Mouse (Mus musculus) forebrain, embryonic 11.5 days (tissue): ENCODE measurements around the gene Siglece. TPM values are rescaled to one million over a fixed set of nuclear protein-coding genes. Genes with fewer than 3 reads are reported as not detected.
A peak's percentile ranks its signal among the peaks of the same experiment; 100 is the strongest.
"Not testable (repeated sequence)": the region's sequence is repeated elsewhere in the genome, so short reads cannot be mapped to it uniquely, and the experiment has no call there.

ENCODE experiments used
- ATAC-seq: fragments of 200-750 bp; cut with Nextera tagmentation; replicated peaks from 2 replicates; pipeline ENCODE4 v1.8.0; 2017; ENCODE audit warnings: moderate TSS enrichment; ENCODE audit not compliant: low FRiP score
- DNase-seq: peaks from one replicate; pipeline ENCODE4 v3.0.0-alpha.2; 2017; ENCODE audit warnings: low spot score
- H3K27ac ChIP-seq: fragments of 300-500 bp; sonication (generic); 2 replicates; pipeline ENCODE4 v1.5.1; 2014; ENCODE audit warnings: low read depth, low read length
- H3K27me3 ChIP-seq: fragments of 300-500 bp; sonication (generic); 2 replicates; pipeline ENCODE4 v1.6.1; 2014; ENCODE audit warnings: mild to moderate bottlenecking, low read length, mixed read lengths; ENCODE audit not compliant: control insufficient read depth, insufficient read depth
- H3K36me3 ChIP-seq: fragments of 300-500 bp; sonication (generic); 2 replicates; pipeline ENCODE4 v1.6.1; 2014; ENCODE audit warnings: mild to moderate bottlenecking, low read length, moderate library complexity, mixed read lengths; ENCODE audit not compliant: control insufficient read depth, insufficient read depth
- H3K4me1 ChIP-seq: fragments of 300-500 bp; sonication (generic); replicated peaks from 2 replicates; pipeline ENCODE4 v1.6.1; 2014; ENCODE audit warnings: low read length, mixed read lengths; ENCODE audit not compliant: control insufficient read depth, insufficient read depth
- H3K4me2 ChIP-seq: fragments of 300-500 bp; sonication (generic); 2 replicates; pipeline ENCODE4 v1.6.1; 2014; ENCODE audit warnings: low read depth, mild to moderate bottlenecking, low read length, moderate library complexity, mixed read lengths; ENCODE audit not compliant: severe bottlenecking
- H3K4me3 ChIP-seq: fragments of 300-500 bp; sonication (generic); 2 replicates; pipeline ENCODE4 v1.5.1; 2014; ENCODE audit warnings: low read depth, low read length
- H3K9ac ChIP-seq: fragments of 300-500 bp; sonication (generic); 2 replicates; pipeline ENCODE4 v1.6.1; 2014; ENCODE audit warnings: low read length
- H3K9me3 ChIP-seq: fragments of 300-500 bp; sonication (generic); 2 replicates; pipeline ENCODE4 v1.6.1; 2016; ENCODE audit warnings: low read length, mixed read lengths; ENCODE audit not compliant: control insufficient read depth
- WGBS: fragments of 180-500 bp; shearing (Covaris S2); extraction: QIAGEN DNeasy Blood & Tissue Kit; methylation state at CpG from one replicate; pipeline ENCODE4 v1.1.7; 2014; 5-methylcytosine and 5-hydroxymethylcytosine counted together
- polyA plus RNA-seq: library from polyadenylated mRNA; unstranded; fragments of >200 nt; fragmentation: Nextera tagmentation; extraction: Ambion mirVana; gene quantifications from 2 replicates; pipeline ENCODE4 v1.2.1, GENCODE M21; 2014

The Siglece gene
- 0.32 and 0.67 TPM in 2 replicates for polyA plus RNA-seq

DNA sequence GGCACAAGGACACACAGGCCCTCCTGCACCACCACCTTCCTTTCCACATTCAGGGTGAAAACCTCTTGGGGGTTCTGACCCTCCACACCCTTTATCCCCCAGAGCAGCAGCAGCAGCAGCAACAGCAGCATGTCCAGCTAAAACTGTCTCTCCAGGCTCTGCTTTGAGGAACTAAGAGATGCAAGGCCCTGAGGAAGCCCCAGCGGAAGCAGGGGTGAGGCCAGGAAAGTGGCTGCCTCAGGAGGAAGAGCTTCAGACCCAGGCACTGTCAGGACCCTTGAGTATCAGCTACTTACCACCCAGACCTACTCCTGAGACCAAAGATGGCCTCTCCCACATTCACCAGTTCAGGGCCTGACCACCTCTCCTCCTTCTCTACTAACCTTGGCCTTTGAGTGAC lies at the start of gene Siglece:
Gene Siglece, minus strand, starts transcription at position 160 of the 400 bp plus-strand sequence.
- no peaks in the 10 kb centered on the region for H3K27me3 ChIP-seq
- H3K4me1 ChIP-seq: no peaks in the 10 kb centered on the region
- 61% methylated on average over 1 of the region's 1 CpGs for WGBS
- no peak within 1 kb of the TSS for H3K27ac ChIP-seq
- no peaks in the 10 kb centered on the region for H3K36me3 ChIP-seq
- H3K4me3 ChIP-seq: no peak within 1 kb of the TSS
- DNase-seq (no peak), ATAC-seq (no peak)
- H3K9ac ChIP-seq: no peak within 1 kb of the TSS
- no peaks in the 10 kb centered on the region for H3K9me3 ChIP-seq
- H3K4me2 ChIP-seq: no peak within 1 kb of the TSS

DNA sequence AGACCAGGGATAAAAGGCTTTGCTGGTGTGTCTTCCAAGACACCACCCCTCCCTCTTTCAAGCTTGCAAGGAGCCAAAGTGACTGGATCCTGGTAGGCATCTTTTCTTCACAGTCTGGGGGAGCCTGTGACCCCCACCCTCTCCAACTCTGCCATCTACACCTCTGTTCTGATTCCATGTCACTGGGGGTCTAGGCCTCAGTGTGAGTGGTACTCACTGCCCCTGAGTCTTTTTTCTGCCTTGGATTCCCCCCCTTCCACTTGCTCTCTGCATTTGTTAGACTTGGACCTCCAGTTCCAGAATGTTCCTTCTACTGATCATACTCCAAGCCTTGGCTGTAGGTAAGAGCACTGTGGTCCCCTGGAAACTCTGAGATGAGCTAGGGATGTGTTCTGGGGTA lies 30.2 kb upstream of the Siglece start, which contains the start of gene Klk14:
Gene Klk14, plus strand, starts transcription at position 301 of the 400 bp plus-strand sequence.
- Histone ChIP-seq H3K9me3 (no peaks in the 10 kb centered on the region), H3K4me2 (no peak within 1 kb of the TSS), H3K9ac (no peak within 1 kb of the TSS), H3K4me1 (no peaks in the 10 kb centered on the region), H3K27me3 (no peaks in the 10 kb centered on the region), H3K4me3 (no peak within 1 kb of the TSS), H3K27ac (no peak within 1 kb of the TSS), H3K36me3 (no peaks in the 10 kb centered on the region)
- DNase-seq (no peak), ATAC-seq (no peak)

DNA sequence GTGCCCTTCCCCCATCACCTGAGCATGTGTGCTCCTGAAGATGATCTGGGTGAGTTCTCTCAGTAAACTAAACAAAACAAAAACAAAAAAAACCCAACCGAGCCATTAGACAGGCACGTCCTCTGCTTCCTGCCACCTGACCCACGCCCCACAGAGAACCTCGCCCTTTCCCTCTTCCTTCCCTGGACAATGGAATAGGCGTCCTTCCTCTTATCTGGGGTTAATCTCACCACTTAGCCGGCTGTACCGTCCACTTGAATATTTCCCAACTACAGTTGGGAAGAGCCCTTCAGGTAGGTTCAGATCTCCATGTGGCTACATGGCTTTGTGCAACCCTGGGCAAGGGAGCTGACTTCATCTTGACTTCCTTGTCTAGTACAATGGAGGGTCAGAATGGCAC lies 25.1 kb upstream of the Siglece start:
- Histone ChIP-seq H3K4me3 (no peak overlapping the region), H3K4me1 (no peaks in the 10 kb centered on the region), H3K9ac (no peak overlapping the region), H3K9me3 (no peaks in the 10 kb centered on the region), H3K4me2 (no peak overlapping the region), H3K36me3 (no peaks in the 10 kb centered on the region), H3K27ac (no peak overlapping the region), H3K27me3 (no peaks in the 10 kb centered on the region)
- WGBS: 75% methylated on average over 7 of the region's 7 CpGs
- ATAC-seq: no peak
- no peak for DNase-seq

DNA sequence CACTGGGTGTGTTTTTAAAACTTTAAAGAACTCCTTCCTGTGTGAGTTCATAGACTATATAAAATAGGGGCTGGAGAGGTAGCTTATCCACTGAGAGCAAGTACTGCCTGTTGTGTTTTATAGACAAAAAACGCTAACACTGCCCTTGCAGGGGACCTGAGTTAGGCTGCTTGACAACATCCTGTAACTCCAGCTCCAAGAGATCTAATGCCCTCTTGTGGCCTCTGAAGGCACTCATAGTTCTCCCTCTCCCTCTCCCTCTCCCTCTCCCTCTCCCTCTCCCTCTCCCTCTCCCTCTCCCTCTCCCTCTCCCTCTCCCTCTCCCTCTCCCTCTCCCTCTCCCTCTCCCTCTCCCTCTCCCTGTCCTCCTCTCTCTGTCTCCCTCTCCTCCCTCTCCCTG lies 22.6 kb upstream of the Siglece start:
- not testable (repeated sequence) for DNase-seq

DNA sequence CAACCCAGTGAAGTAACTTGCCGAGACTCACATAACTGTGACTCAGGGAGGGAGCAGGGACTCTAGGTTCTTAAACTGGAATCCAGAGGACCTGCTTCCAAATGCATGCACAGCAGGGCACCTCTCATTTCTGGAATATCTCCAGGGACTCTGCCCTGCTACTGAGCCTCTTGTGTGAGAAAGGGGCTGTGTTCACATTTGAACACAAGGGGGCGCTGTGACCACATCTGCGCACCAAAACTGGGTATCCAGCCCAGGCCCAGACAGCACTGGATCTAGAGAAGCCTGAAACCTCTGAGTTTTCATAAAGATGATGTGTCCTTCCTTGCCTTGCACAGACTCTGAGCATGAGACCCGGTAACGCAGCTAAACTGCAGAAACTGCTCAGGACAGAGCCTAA lies 21.0 kb upstream of the Siglece start:
- no peaks in the 10 kb centered on the region for H3K27me3 ChIP-seq
- H3K4me2 ChIP-seq: no peak overlapping the region
- no peak overlapping the region for H3K9ac ChIP-seq
- no peak overlapping the region for H3K27ac ChIP-seq
- ATAC-seq (no peak; the same call in 1 of the 2 replicates), DNase-seq (peak; percentile 81)
- H3K4me1 ChIP-seq: no peaks in the 10 kb centered on the region
- no peak overlapping the region for H3K4me3 ChIP-seq
- H3K9me3 ChIP-seq: no peaks in the 10 kb centered on the region
- H3K36me3 ChIP-seq: peaks cover 17% of the 10 kb centered on the region
- WGBS: 14% methylated on average over 5 of the region's 5 CpGs

More for the DNA sequence above, 22.6 kb upstream of the Siglece start:
- not testable (repeated sequence) for H3K9me3 ChIP-seq, H3K27me3 ChIP-seq, ATAC-seq, H3K9ac ChIP-seq, H3K4me2 ChIP-seq, H3K27ac ChIP-seq, H3K36me3 ChIP-seq, H3K4me3 ChIP-seq, H3K4me1 ChIP-seq
- 24% methylated on average over 1 of the region's 1 CpGs for WGBS

DNA sequence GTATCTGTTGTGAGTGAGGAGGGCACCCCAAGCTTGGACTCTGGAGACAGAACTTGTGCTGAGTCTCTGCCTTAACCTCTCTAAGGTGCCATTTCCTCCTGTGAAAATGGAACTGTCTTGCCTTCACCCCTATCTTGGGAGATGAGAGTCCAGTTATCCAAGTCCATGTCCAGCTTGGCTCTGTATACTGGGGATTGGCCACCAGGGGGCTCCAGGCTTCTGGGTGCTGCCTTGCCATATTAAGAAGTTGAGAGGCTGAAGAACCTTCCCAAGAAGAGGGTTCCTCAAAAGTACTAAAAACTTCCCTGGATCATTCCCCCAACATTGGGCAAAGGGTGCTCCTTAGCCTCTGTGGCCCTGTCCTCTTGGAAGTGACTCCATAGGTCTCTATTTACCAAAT lies 18.6 kb upstream of the Siglece start:
- ATAC-seq: no peak
- no peak overlapping the region for H3K9ac ChIP-seq
- H3K4me3 ChIP-seq: no peak overlapping the region
- H3K4me1 ChIP-seq: no peaks in the 10 kb centered on the region
- H3K27ac ChIP-seq: no peak overlapping the region
- peak; percentile 64 for DNase-seq
- no peak overlapping the region for H3K4me2 ChIP-seq
- H3K36me3 ChIP-seq: peaks cover 21% of the 10 kb centered on the region
- no peaks in the 10 kb centered on the region for H3K27me3 ChIP-seq
- H3K9me3 ChIP-seq: no peaks in the 10 kb centered on the region

DNA sequence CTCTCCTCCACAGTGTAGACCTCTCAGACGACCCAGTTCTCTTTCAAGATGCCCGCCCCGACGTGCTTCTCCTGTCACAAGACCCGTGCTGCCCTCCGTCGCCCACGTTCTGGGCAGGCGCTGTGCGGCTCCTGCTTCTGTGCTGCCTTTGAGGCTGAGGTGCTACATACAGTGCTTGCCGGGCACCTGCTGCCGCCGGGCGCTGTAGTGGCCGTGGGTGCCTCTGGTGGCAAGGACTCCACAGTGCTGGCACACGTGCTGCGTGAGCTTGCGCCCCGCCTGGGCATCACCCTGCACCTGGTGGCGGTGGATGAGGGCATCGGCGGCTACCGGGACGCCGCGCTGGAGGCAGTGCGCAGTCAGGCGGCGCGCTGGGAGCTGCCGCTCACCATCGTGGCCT lies 15.1 kb upstream of the Siglece start:
- ATAC-seq (no peak), DNase-seq (no peak)
- H3K27me3 ChIP-seq: no peaks in the 10 kb centered on the region
- H3K4me1 ChIP-seq: peaks cover 6% of the 10 kb centered on the region; the same call in 1 of the 2 replicates
- H3K36me3 ChIP-seq: peaks cover 21% of the 10 kb centered on the region
- H3K9ac ChIP-seq: no peak overlapping the region
- H3K4me2 ChIP-seq: no peak overlapping the region
- H3K4me3 ChIP-seq: no peak overlapping the region
- no peaks in the 10 kb centered on the region for H3K9me3 ChIP-seq
- H3K27ac ChIP-seq: no peak overlapping the region
- 92% methylated on average over 32 of the region's 32 CpGs for WGBS

DNA sequence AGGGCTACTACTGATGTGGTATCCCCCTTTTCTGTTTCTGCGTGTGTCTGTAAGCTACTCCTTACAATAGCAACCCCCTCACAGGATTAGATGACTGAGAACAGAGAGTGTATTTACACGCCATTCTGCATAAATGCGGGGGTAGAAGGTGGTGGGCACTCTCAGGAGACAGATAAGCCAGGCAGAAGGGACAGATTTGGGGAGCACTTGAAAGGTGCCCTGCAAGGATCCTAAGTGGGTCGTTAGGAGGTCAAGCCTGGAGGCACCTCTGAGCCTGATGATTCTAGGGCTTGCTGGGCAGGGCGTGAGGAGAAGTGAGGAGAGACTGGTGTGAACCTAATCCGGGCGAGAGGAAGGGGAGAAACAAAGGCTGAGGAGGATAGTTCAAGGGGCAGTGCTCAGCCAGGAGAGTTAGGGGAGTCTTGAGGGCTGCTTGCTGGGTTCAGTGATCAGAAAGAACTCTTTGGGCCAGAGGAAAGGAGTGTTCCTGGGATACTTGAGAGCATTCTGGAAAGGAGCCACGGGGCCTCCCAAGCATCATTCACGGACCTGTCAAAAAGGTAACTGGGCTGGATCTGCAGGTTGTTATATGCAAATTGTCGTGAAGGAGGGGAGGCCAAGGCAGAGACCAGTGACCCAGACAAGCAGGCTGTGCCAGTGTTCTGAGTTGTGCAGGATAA lies 12.8 kb upstream of the Siglece start:
- Histone ChIP-seq H3K4me3 (peak overlapping the region; percentile 64), H3K27ac (no peak overlapping the region), H3K9me3 (no peaks in the 10 kb centered on the region), H3K4me2 (peak overlapping the region; percentile 56), H3K4me1 (peaks cover 6% of the 10 kb centered on the region; the same call in 1 of the 2 replicates), H3K27me3 (no peaks in the 10 kb centered on the region), H3K9ac (peak overlapping the region; percentile 70), H3K36me3 (peaks cover 19% of the 10 kb centered on the region)
- DNase-seq (no peak), ATAC-seq (0 out of 2 replicates have a peak, but pooled peaks have one; percentile 1)
- 18% methylated on average over 10 of the region's 10 CpGs for WGBS
